Comparison of ENCODE assay signal across 11 mouse cellular contexts in the genomic region with DNA sequence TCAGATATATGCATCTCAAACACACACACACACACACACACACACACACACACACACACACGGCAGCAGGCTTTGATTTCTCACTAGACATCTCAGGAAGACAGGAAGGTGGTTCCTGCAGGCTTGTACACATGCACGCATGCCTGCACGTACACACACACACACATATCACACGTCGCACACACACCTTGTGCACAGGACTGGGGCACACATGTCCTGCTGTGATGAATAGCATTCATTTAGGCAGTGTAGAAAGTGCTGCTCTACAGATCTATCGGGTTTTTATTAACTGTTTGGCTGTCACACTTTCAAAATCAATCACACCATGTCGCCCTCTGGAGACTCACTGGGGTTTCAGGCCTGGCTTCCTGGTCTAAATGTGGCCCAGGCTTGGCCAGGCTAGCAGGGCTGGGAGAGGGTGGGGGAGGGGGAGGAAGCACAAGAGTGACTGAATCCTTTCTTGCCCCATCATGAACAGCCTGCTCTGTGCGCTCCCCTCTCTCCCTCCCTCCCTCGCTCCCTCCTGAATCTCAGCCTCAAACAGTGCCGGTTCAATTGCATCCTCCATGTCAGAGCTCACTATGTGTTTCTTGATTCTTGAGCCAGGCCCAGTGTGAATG.
DNase-seq lines count a peak whose midpoint lies in the region; ATAC-seq and TF ChIP-seq lines count a peak whose summit lies in the region.
"Had no signal": no experiment of that assay in that cellular context is flagged by ENCODE, and none has a peak within 500 bp of the region (broad histone marks: within the 10 kb centered on the region; RNA-seq: fewer than 3 reads in every experiment).

No protein-coding gene starts in this region.

- no peak overlapping the region for H3K9ac ChIP-seq in forebrain, postnatal 0 days
- H3K9ac ChIP-seq in midbrain, embryonic 12.5 days (replicated peaks): no peak overlapping the region
- H3K9ac ChIP-seq in kidney, embryonic 15.5 days: no peak overlapping the region
- H3K9ac ChIP-seq: stomach, embryonic 15.5 days had no signal

- 0 out of 2 replicates have a peak, but pooled peaks have one; percentile 5 for TF ChIP-seq CTCF in forebrain, postnatal 0 days (IDR thresholded peaks at IDR 0.05; ENCODE audit: low read depth)

- WGBS in forebrain, postnatal 0 days: 52% methylated on average over 10 of the region's 10 CpGs
- WGBS in midbrain, embryonic 12.5 days: 44% methylated on average over 10 of the region's 10 CpGs
- 50% methylated on average over 10 of the region's 10 CpGs for WGBS in kidney, embryonic 15.5 days

- no peak overlapping the region for H3K4me2 ChIP-seq in forebrain, postnatal 0 days (ENCODE audit: low read depth)
- no peak overlapping the region for H3K4me2 ChIP-seq in midbrain, embryonic 12.5 days (replicated peaks)
- no peak overlapping the region for H3K4me2 ChIP-seq in kidney, embryonic 15.5 days
- H3K4me2 ChIP-seq: heart, embryonic 11.5 days; stomach, embryonic 15.5 days had no signal

- H3K27me3 ChIP-seq in forebrain, postnatal 0 days (ENCODE audit: insufficient read depth, low read length): no peaks in the 10 kb centered on the region
- H3K27me3 ChIP-seq in midbrain, embryonic 12.5 days: no peaks in the 10 kb centered on the region; the same call in 1 of the 2 replicates
- H3K27me3 ChIP-seq in kidney, embryonic 15.5 days: peaks cover 33% of the 10 kb centered on the region
- H3K27me3 ChIP-seq: Patski; stomach, embryonic 15.5 days had no signal

- no peaks in the 10 kb centered on the region for H3K9me3 ChIP-seq in forebrain, postnatal 0 days (ENCODE audit: low read length)
- H3K9me3 ChIP-seq in midbrain, embryonic 12.5 days: no peaks in the 10 kb centered on the region
- H3K9me3 ChIP-seq in kidney, embryonic 15.5 days (replicated peaks): no peaks in the 10 kb centered on the region
- H3K9me3 ChIP-seq: stomach, embryonic 15.5 days had no signal

- peak; percentile 53 for DNase-seq in ZHBTc4 (ENCODE audit: low read depth, low spot score)
- DNase-seq in embryo, embryonic 10 days (ENCODE audit: low spot score): peak; percentile 67
- DNase-seq in forebrain, postnatal 0 days: no peak
- no peak for DNase-seq in T-cell, adult 2 months (ENCODE audit: low spot score)
- DNase-seq in B cell, adult 2 months: no peak
- DNase-seq: kidney, postnatal 14 days had no signal

- H3K36me3 ChIP-seq in forebrain, postnatal 0 days (ENCODE audit: insufficient read depth): no peaks in the 10 kb centered on the region
- no peaks in the 10 kb centered on the region for H3K36me3 ChIP-seq in midbrain, embryonic 12.5 days
- no peaks in the 10 kb centered on the region for H3K36me3 ChIP-seq in kidney, embryonic 15.5 days
- H3K36me3 ChIP-seq: stomach, embryonic 15.5 days had no signal

- H3K4me3 ChIP-seq in forebrain, postnatal 0 days (ENCODE audit: low read depth, low read length): no peak overlapping the region
- no peak overlapping the region for H3K4me3 ChIP-seq in midbrain, embryonic 12.5 days
- H3K4me3 ChIP-seq in kidney, embryonic 15.5 days (replicated peaks): no peak overlapping the region
- H3K4me3 ChIP-seq: stomach, embryonic 15.5 days had no signal

- no peak overlapping the region for H3K27ac ChIP-seq in forebrain, postnatal 0 days (ENCODE audit: low read depth, low read length)
- H3K27ac ChIP-seq in midbrain, embryonic 12.5 days (replicated peaks): 0 out of 2 replicates have a peak overlapping the region, but pooled peaks have one; percentile 15
- H3K27ac ChIP-seq in kidney, embryonic 15.5 days: no peak overlapping the region
- H3K27ac ChIP-seq: stomach, embryonic 15.5 days had no signal

- H3K4me1 ChIP-seq in forebrain, postnatal 0 days (ENCODE audit: insufficient read depth): no peaks in the 10 kb centered on the region
- peaks cover 23% of the 10 kb centered on the region for H3K4me1 ChIP-seq in midbrain, embryonic 12.5 days
- peaks cover 10% of the 10 kb centered on the region for H3K4me1 ChIP-seq in kidney, embryonic 15.5 days

- ATAC-seq in forebrain, postnatal 0 days: peak; percentile 69
- no peak for ATAC-seq in midbrain, embryonic 12.5 days (ENCODE audit: low FRiP score, low read depth)
- ATAC-seq in kidney, embryonic 15.5 days (replicated peaks; ENCODE audit: low FRiP score): no peak
- ATAC-seq: Patski had no signal

Comparison
In these comparisons a context has a peak if more than half of its experiments do, and no peak if none do; other contexts are left out.
1. DNase-seq: peak in ZHBTc4 (single experiment) and embryo, embryonic 10 days (single experiment); none in forebrain, postnatal 0 days (single experiment), T-cell, adult 2 months (single experiment) and B cell, adult 2 months (0 of 2).